Mouse (Mus musculus) midbrain, embryonic 13.5 days (tissue): ENCODE results near the gene Cpsf4l. TPM values are rescaled to one million over a fixed set of nuclear protein-coding genes. Genes with fewer than 3 reads are reported as not detected.

Experiments
- ATAC-seq: fragments of 200-750 bp; cut with Nextera tagmentation; 2 replicates; pipeline ENCODE4 v1.8.0; 2017; ENCODE audit warnings: mild to moderate bottlenecking, moderate TSS enrichment, moderate library complexity
- H3K27ac ChIP-seq: fragments of 300-500 bp; sonication (generic); 2 replicates; pipeline ENCODE4 v1.5.1; 2015; ENCODE audit warnings: inconsistent platforms, mild to moderate bottlenecking, moderate library complexity
- H3K27me3 ChIP-seq: fragments of 300-500 bp; sonication (generic); 2 replicates; pipeline ENCODE4 v1.6.1; 2015; ENCODE audit warnings: mild to moderate bottlenecking, inconsistent platforms
- H3K36me3 ChIP-seq: fragments of 300-500 bp; sonication (generic); 2 replicates; pipeline ENCODE4 v1.6.1; 2015; ENCODE audit warnings: mild to moderate bottlenecking, inconsistent platforms
- H3K4me1 ChIP-seq: fragments of 300-500 bp; sonication (generic); replicated peaks from 2 replicates; pipeline ENCODE4 v1.6.1; 2015; ENCODE audit warnings: inconsistent platforms
- H3K4me2 ChIP-seq: fragments of 300-500 bp; sonication (generic); replicated peaks from 2 replicates; pipeline ENCODE4 v1.6.1; 2015; ENCODE audit warnings: moderate library complexity, mild to moderate bottlenecking, inconsistent platforms
- H3K4me3 ChIP-seq: fragments of 300-500 bp; sonication (generic); replicated peaks from 2 replicates; pipeline ENCODE4 v1.5.1; 2015; ENCODE audit warnings: mild to moderate bottlenecking, inconsistent platforms
- H3K9ac ChIP-seq: fragments of 300-500 bp; sonication (generic); replicated peaks from 2 replicates; pipeline ENCODE4 v1.6.1; 2015; ENCODE audit warnings: mild to moderate bottlenecking, inconsistent platforms
- H3K9me3 ChIP-seq: fragments of 300-500 bp; sonication (generic); 2 replicates; pipeline ENCODE4 v1.6.1; 2016; ENCODE audit warnings: mild to moderate bottlenecking, inconsistent platforms
- WGBS: fragments of 180-500 bp; shearing (Covaris S2); methylation state at CpG from one replicate; pipeline ENCODE4 v1.1.7; 2015; 5-methylcytosine and 5-hydroxymethylcytosine counted together
- polyA plus RNA-seq: library from polyadenylated mRNA; unstranded; fragments of >200 nt; fragmentation: Nextera tagmentation; extraction: Ambion mirVana; gene quantifications from 2 replicates; pipeline ENCODE4 v1.2.1, GENCODE M21; 2015

Gene Cpsf4l
- polyA plus RNA-seq, 1 experiment from 2014 or later = 0.54 TPM

DNA sequence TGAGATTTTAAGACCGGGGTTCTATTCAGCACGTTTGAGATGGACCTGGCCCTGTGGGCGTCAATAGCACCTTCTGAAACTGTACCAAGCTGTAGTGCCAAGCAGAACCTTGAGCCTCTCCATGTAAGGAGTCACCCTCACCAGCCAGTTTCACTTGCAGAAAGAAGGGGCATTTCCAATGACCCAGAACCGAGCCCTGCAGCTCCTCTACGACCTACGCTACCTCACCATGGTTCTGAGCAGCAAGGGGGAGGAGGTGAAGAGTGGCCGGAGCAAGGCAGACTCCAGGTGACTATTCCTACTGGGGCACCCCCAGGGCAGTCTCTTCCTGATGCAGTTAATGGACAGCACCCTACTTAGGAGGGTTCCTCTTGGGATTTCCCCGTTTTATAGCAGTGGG lies 51.5 kb downstream of the Cpsf4l start:
- no peak for ATAC-seq
- Histone ChIP-seq H3K4me3 (no peak overlapping the region), H3K9ac (no peak overlapping the region), H3K4me1 (no peaks in the 10 kb centered on the region), H3K27me3 (no peaks in the 10 kb centered on the region), H3K4me2 (no peak overlapping the region), H3K9me3 (no peaks in the 10 kb centered on the region), H3K36me3 (peaks cover 99% of the 10 kb centered on the region), H3K27ac (no peak overlapping the region)
- 89% methylated on average over 8 of the region's 8 CpGs for WGBS

GRCm38 (mm10) chr11:113657221-113657620 lies 52.6 kb downstream of the Cpsf4l start:
- no peaks in the 10 kb centered on the region for H3K4me1 ChIP-seq
- no peak overlapping the region for H3K27ac ChIP-seq
- no peak overlapping the region for H3K4me3 ChIP-seq
- WGBS = 88% methylated on average over 4 of the region's 4 CpGs
- H3K9me3 ChIP-seq = no peaks in the 10 kb centered on the region
- ATAC-seq = no peak
- no peak overlapping the region for H3K9ac ChIP-seq
- H3K27me3 ChIP-seq = no peaks in the 10 kb centered on the region
- peaks cover 100% of the 10 kb centered on the region for H3K36me3 ChIP-seq
- H3K4me2 ChIP-seq = no peak overlapping the region

DNA sequence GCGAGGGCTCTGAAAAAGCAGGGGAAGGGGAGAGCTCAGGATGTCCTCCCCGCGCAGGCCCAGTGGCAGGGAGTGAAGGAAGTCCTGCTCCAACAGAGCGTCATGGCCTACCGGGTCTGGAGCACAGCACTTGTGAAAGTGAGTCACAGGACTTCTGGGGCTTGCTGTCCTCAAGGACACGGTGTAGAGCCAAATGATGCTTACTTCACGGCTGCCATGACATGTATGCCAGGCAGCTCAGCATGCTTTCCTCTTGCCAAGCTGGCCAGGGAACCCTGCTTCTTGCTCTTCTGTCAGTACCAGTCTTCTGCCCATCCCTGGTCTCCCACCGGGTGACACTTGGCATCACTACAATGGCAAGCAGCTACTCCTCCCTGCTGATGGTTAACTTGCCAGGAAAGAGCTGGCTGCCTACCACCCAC lies 53.3 kb downstream of the Cpsf4l start:
- Histone ChIP-seq H3K4me1 (peaks cover 5% of the 10 kb centered on the region), H3K4me2 (no peak overlapping the region), H3K27ac (no peak overlapping the region), H3K27me3 (no peaks in the 10 kb centered on the region), H3K9me3 (no peaks in the 10 kb centered on the region), H3K9ac (no peak overlapping the region), H3K4me3 (no peak overlapping the region), H3K36me3 (peaks cover 100% of the 10 kb centered on the region)
- WGBS = 91% methylated on average over 8 of the region's 8 CpGs
- no peak for ATAC-seq

DNA sequence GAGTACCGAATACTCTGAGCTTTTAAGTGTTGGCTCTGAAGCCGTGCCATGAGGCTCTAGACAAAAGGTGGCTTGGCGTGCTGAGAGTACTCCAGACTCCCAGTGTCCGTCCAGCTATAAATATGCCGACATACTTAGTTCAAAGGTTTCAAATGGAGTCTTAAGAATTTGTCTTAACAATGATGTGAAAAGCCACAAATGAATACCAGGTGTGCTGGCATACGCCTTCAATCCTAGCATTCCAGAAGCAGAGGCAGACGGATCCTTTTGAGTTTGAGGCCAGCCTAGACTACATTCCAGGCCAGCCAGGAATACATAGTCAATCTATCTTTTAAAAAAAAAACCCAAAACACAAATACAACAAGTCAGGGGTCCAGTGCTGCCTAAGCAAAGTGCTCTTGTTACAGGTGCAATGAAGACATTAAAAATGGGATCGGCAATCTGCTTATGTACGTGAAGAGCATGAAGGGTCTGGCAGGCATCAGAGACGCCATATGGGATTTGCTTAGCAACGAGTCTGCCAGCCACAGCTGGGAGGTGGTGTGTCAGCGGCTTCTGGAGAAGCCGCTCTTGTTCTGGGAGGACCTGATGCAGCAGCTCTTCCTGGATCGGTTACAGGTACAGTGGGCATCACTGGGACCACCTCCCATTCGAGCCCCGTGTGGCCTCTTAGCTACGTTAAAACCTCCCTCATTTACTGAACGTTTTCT lies 55.1 kb downstream of the Cpsf4l start:
- no peak for ATAC-seq
- peaks cover 19% of the 10 kb centered on the region for H3K4me1 ChIP-seq
- no peak overlapping the region for H3K4me3 ChIP-seq
- WGBS = 90% methylated on average over 18 of the region's 18 CpGs
- H3K27me3 ChIP-seq = no peaks in the 10 kb centered on the region
- H3K9ac ChIP-seq = no peak overlapping the region
- peaks cover 82% of the 10 kb centered on the region for H3K36me3 ChIP-seq
- H3K4me2 ChIP-seq = no peak overlapping the region
- no peak overlapping the region for H3K27ac ChIP-seq
- no peaks in the 10 kb centered on the region for H3K9me3 ChIP-seq

DNA sequence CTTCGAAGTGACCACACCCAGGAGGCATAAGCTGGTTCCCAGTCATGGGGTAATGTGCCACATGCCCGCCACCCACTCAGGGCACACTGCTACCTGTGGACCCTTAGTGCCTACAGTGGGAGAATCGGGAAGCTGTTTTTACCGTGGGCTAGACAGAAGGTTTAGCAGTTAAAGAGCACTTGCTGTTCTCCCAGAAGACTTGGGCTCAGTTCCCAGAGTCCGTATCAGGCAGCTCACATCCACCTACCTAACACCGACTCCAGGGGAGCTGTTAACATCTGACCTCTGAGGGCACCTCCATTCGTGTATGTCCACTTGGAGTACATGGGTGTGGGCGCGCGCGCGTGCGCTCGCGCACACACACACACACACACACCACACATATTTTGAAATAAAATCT lies 55.7 kb downstream of the Cpsf4l start:
- H3K4me1 ChIP-seq = peaks cover 19% of the 10 kb centered on the region
- H3K4me2 ChIP-seq = no peak overlapping the region
- WGBS = 96% methylated on average over 15 of the region's 15 CpGs
- peaks cover 76% of the 10 kb centered on the region for H3K36me3 ChIP-seq
- H3K9me3 ChIP-seq = no peaks in the 10 kb centered on the region
- H3K9ac ChIP-seq = no peak overlapping the region
- ATAC-seq = no peak
- H3K27ac ChIP-seq = no peak overlapping the region
- H3K27me3 ChIP-seq = no peaks in the 10 kb centered on the region
- no peak overlapping the region for H3K4me3 ChIP-seq

- no peaks in the 10 kb centered on the region for H3K9me3 ChIP-seq
- no peak overlapping the region for H3K27ac ChIP-seq
- no peak overlapping the region for H3K4me3 ChIP-seq
- ATAC-seq = no peak
- H3K4me1 ChIP-seq = peaks cover 29% of the 10 kb centered on the region
- H3K9ac ChIP-seq = no peak overlapping the region
- 0 out of 2 replicates have a peak, but pooled peaks cover 5% of the 10 kb centered on the region for H3K27me3 ChIP-seq
- H3K4me2 ChIP-seq = no peak overlapping the region
- 91% methylated on average over 6 of the region's 6 CpGs for WGBS
- H3K36me3 ChIP-seq = peaks cover 60% of the 10 kb centered on the region
Measured at GRCm38 (mm10) chr11:113652516-113652915, 57.3 kb downstream of the Cpsf4l start.

DNA sequence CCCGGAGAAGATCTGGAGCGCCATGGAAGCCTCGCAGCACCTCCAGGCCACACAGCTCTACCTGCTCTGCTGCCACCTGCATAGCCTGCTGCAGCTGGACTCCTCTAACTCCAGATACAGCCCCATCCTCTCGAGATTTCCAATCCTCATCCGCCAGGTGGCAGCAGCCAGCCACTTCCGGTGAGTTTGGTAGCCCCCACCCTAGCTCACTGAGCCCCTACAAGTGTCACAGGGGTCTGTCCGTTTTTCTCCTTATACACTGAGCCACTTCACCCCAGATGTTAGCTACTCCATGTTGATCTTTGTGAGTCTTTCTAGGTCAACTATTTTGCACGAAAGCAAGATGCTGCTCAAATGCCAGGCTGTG lies 57.9 kb downstream of the Cpsf4l start:
- 0 out of 2 replicates have a peak, but pooled peaks cover 7% of the 10 kb centered on the region for H3K27me3 ChIP-seq
- H3K9me3 ChIP-seq = no peaks in the 10 kb centered on the region
- H3K9ac ChIP-seq = no peak overlapping the region
- H3K4me3 ChIP-seq = no peak overlapping the region
- H3K4me1 ChIP-seq = peaks cover 29% of the 10 kb centered on the region
- H3K4me2 ChIP-seq = no peak overlapping the region
- peaks cover 54% of the 10 kb centered on the region for H3K36me3 ChIP-seq
- peak overlapping the region; percentile 48; the same call in 1 of the 2 replicates for H3K27ac ChIP-seq
- ATAC-seq = peak; percentile 25; the same call in 1 of the 2 replicates
- 46% methylated on average over 8 of the region's 8 CpGs for WGBS

DNA sequence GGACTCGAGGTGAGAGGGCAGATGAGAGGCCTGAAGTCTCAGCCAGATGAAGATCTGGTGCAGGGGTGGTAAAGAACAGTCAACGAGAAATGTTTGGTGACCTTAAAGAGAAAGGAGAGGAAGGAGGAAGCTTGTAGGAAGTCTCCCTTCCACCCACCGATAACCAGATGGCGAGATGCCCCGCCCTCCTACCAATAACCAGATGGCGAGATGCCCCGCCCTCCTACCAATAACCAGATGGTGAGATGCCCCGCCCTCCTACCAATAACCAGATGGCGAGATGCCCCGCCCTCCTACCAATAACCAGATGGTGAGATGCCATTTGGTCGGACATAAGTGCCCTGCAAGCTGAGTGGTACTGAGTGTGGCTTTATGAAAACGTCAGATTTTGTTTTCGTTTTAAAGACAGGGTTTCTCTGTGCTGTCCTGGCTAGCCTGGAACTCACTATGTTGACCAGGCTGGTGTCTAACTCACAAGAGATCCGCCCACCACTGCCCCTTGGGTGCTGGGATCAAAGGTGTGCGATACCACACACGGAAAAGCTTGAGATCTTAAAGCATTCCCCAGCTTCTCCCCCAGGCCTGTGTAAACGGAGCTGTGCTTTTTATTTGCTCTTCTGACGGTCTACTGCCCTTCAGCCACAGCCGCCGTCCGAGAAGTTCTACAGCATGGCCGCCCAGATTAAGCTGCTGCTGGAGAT lies 58.5 kb downstream of the Cpsf4l start:
- H3K4me2 ChIP-seq = peak overlapping the region; percentile 66
- peak; percentile 9; the same call in 1 of the 2 replicates for ATAC-seq
- H3K36me3 ChIP-seq = peaks cover 49% of the 10 kb centered on the region
- peaks cover 29% of the 10 kb centered on the region for H3K4me1 ChIP-seq
- H3K9ac ChIP-seq = no peak overlapping the region
- 70% methylated on average over 22 of the region's 22 CpGs for WGBS
- 0 out of 2 replicates have a peak, but pooled peaks cover 12% of the 10 kb centered on the region for H3K27me3 ChIP-seq
- peak overlapping the region; percentile 49; the same call in 1 of the 2 replicates for H3K27ac ChIP-seq
- H3K9me3 ChIP-seq = no peaks in the 10 kb centered on the region
- no peak overlapping the region for H3K4me3 ChIP-seq

- peak; percentile 89 for ATAC-seq
- Histone ChIP-seq H3K4me3 (peak within 1 kb of the TSS; percentile 80), H3K9me3 (no peaks in the 10 kb centered on the region), H3K4me1 (peaks cover 29% of the 10 kb centered on the region), H3K27me3 (0 out of 2 replicates have a peak, but pooled peaks cover 13% of the 10 kb centered on the region), H3K36me3 (peaks cover 31% of the 10 kb centered on the region), H3K4me2 (peak within 1 kb of the TSS; percentile 66), H3K27ac (peak within 1 kb of the TSS; percentile 92), H3K9ac (peak within 1 kb of the TSS; percentile 91)
- WGBS = under 1% methylated on average over 86 of the region's 91 CpGs
Measured at GRCm38 (mm10) chr11:113649353-113650210, 60.2 kb downstream of the Cpsf4l start, which contains the start of gene Slc39a11. Gene Slc39a11, minus strand, starts transcription at chr11:113650079.

GRCm38 (mm10) chr11:113648690-113649352 lies 61.0 kb downstream of the Cpsf4l start, which contains the start of gene Cog1:
Gene Cog1, plus strand, starts transcription at chr11:113649169.
- H3K9me3 ChIP-seq = no peaks in the 10 kb centered on the region
- H3K9ac ChIP-seq = peak within 1 kb of the TSS; percentile 91
- WGBS = 41% methylated on average over 26 of the region's 26 CpGs
- 0 out of 2 replicates have a peak, but pooled peaks cover 15% of the 10 kb centered on the region for H3K27me3 ChIP-seq
- peak within 1 kb of the TSS; percentile 92 for H3K27ac ChIP-seq
- no peak for ATAC-seq
- peak within 1 kb of the TSS; percentile 80 for H3K4me3 ChIP-seq
- peak within 1 kb of the TSS; percentile 66 for H3K4me2 ChIP-seq
- peaks cover 29% of the 10 kb centered on the region for H3K4me1 ChIP-seq
- peaks cover 23% of the 10 kb centered on the region for H3K36me3 ChIP-seq
